Mouse (Mus musculus): Measurements from ENCODE around the gene C2cd2l. TPM values are rescaled to one million over a fixed set of nuclear protein-coding genes. Genes with fewer than 3 reads are reported as not detected.
A peak's percentile ranks its signal among the peaks of the same experiment; 100 is the strongest.

C2cd2l gene
- polyA plus RNA-seq, 1 experiment: 77.9 TPM

DNA sequence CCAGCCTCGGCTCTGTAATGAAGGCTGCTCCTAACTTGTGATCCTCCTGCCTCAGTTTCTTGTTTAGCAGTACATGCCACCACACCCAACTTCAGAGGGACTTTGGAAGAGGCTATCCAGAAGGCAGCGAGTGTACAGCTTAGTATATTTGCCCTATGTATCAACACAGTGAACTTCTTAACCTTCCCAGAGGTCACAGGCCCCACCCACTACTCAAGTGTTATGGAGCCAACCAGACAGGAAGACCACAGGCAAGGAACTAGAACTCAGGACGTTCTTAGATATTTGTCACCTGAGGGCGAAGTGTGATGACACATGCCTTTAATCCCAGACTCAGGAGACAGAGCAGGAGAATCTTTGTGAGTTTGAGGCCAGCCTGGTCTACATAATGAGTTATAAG lies 27.5 kb upstream of the C2cd2l start:
- DNase-seq: no peak
- H3K4me3 ChIP-seq (replicated peaks; ENCODE audit: extremely low read depth, low read depth, low read length): no peak overlapping the region
- WGBS: 75% methylated on average over 4 of the region's 4 CpGs
- H3K4me1 ChIP-seq (ENCODE audit: control insufficient read depth, insufficient read depth, low read length): peaks cover 5% of the 10 kb centered on the region
- TF ChIP-seq POLR2A (IDR thresholded peaks at IDR 0.05; ENCODE audit: borderline replicate concordance, extremely low read depth, low read depth, low read length) (no peak), CTCF (IDR thresholded peaks at IDR 0.05; ENCODE audit: insufficient read depth, low read length) (no peak)

DNA sequence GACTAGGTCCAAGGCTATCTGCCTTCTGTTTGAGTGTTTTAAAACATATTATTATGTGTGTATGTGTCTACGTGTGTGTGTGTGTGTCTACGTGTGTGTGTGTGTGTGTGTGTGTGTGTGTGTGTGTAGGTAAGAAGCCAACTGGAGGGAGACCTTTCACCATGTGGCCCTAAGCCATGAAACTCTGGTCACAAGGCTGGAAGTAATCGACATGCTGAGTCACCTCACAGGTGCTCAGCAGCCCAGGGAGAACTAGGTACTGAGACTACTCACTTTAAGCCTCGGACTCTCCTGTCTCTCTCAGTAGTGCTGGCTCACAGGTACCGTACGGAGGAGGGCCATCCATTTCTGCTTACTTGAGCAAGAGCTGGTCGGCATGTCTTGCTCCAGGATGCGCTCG lies 27.1 kb upstream of the C2cd2l start:
- TF ChIP-seq CTCF (IDR thresholded peaks at IDR 0.05; ENCODE audit: insufficient read depth, low read length): no peak
- DNase-seq: no peak
- 91% methylated on average over 9 of the region's 9 CpGs for WGBS
- H3K4me1 ChIP-seq (ENCODE audit: control insufficient read depth, insufficient read depth, low read length): peaks cover 5% of the 10 kb centered on the region
- no peak overlapping the region for H3K4me3 ChIP-seq (replicated peaks; ENCODE audit: extremely low read depth, low read depth, low read length)

DNA sequence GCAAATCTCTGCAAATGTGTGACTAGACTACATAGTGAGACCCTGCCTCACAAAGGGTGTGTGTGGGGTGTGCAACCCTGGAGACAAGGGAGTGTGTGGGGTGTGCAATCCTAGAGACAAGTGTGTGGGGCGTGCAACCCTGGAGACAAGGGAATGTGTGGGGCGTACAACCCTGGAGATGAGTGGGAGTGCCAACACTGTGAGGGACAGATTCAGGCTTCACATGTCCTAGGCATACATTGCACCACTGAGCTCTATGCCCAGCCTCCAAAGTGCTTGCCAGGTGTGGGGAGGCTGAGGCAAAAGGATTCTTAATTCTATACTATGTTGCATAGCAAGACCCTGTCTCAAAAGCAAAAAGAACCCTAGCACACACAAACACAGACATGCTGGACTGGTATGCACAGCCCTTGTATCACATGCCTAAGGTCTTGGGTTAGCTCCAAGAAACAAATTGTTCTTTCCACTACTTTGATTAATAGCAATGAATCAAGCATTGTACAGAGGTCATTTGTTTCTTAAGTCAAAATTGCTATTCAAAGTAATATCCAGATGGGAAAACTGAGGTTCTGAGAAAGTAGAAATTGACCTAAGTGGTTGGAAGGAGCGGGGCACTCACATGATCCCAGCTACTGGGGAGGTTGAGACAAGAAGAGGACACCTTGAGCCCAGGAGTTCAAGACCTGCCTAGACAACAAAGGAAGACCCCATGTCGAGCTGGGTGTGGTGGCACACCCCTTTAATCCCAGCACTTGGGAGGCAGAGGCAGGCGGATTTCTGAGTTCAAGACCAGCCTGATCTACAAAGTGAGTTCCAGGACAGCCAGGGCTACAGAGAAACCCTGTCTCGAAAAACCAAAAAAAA lies 25.7 kb upstream of the C2cd2l start:
- peaks cover 5% of the 10 kb centered on the region for H3K4me1 ChIP-seq (ENCODE audit: control insufficient read depth, insufficient read depth, low read length)
- TF ChIP-seq CTCF (IDR thresholded peaks at IDR 0.05; ENCODE audit: insufficient read depth, low read length) (no peak), POLR2A (IDR thresholded peaks at IDR 0.05; ENCODE audit: borderline replicate concordance, extremely low read depth, low read depth, low read length) (no peak)
- DNase-seq: no peak
- H3K4me3 ChIP-seq (replicated peaks; ENCODE audit: extremely low read depth, low read depth, low read length): no peak overlapping the region
- 76% methylated on average over 6 of the region's 6 CpGs for WGBS

DNA sequence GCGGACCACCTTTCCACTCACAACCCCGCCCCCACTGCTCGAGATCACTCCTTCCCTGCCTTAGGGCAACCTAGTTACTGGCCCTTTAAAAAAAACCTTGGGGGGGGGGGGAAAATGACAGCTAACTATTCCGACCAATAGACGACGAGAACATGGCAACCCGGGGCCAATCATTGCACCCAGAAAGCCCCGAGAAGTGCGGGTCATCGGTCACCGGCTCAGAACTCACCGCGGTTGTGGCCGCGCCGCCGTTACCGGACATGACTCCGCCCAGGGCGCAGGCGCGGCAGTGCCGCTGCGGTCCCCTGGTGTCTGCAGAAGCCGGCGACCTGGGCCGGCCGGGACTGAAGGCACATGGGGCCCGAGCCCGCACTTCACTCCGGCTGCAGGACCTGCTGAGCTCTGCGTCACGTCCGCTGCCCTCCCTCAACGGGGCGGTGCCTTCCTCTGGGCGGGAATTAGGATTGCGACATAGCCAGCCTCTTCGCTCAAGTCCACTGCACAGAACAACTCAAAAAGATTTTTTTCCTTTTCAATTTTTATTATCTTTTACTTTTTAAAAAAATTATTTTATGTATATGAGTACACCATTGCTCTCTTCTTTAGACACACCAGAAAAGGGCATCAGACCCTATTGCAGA lies 23.8 kb upstream of the C2cd2l start, which contains the start of gene Hmbs:
TSS of gene Hmbs (minus strand) at position 448 of the 641 bp plus-strand sequence.
- peak; percentile 97 for DNase-seq
- Histone ChIP-seq H3K4me1 (ENCODE audit: control insufficient read depth, insufficient read depth, low read length) (peaks cover 5% of the 10 kb centered on the region), H3K4me3 (replicated peaks; ENCODE audit: extremely low read depth, low read depth, low read length) (peak within 1 kb of the TSS; percentile 89)
- TF ChIP-seq CTCF (IDR thresholded peaks at IDR 0.05; ENCODE audit: insufficient read depth, low read length) (no peak), POLR2A (IDR thresholded peaks at IDR 0.05; ENCODE audit: borderline replicate concordance, extremely low read depth, low read depth, low read length) (peak; percentile 29; the same call in 1 of the 2 replicates)
- under 1% methylated on average over 39 of the region's 39 CpGs for WGBS

DNA sequence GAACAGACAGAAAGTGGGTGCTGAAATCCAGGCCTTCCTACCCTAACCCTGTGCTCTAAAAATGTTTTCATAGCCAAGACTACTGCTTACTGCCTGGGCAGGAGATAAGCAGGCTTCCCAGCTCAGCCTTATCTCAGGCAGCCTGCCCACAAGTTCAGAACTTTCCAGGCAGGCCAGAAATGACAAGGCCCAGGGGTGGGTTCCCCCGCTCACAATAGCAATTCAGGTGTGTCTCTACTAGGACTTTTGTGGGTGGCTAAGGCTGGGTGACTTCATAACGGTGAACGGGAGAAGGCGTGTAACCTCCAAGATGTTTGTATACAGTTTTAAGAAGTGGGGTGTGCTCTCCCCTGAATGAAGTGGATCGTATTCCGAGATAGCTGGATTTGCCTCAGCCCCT lies 23.2 kb upstream of the C2cd2l start:
- 7% methylated on average over 6 of the region's 6 CpGs for WGBS
- Histone ChIP-seq H3K4me1 (ENCODE audit: control insufficient read depth, insufficient read depth, low read length) (peaks cover 5% of the 10 kb centered on the region), H3K4me3 (replicated peaks; ENCODE audit: extremely low read depth, low read depth, low read length) (peak overlapping the region; percentile 69)
- DNase-seq: no peak
- TF ChIP-seq CTCF (IDR thresholded peaks at IDR 0.05; ENCODE audit: insufficient read depth, low read length) (no peak), POLR2A (IDR thresholded peaks at IDR 0.05; ENCODE audit: borderline replicate concordance, extremely low read depth, low read depth, low read length) (no peak)

DNA sequence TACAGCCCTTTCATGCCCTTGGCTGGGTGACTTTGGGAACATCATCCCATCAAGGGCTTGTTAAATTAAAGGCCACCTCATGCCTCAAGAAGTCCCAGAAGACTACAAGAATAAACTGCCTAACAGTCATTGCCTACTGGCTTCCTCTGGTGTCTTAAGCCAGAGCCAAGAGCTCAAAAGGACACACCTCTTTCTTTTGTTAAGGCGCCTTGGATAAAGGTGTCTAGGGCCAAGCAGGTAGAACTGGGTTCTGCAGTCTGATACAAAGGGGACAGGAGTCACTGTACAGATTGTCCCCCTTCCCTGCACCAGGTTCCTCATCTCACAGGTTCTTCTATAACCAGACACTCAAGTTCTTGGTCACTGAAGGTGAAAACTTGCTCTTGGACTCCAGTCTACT lies 22.5 kb upstream of the C2cd2l start:
- TF ChIP-seq POLR2A (IDR thresholded peaks at IDR 0.05; ENCODE audit: borderline replicate concordance, extremely low read depth, low read depth, low read length) (no peak), CTCF (IDR thresholded peaks at IDR 0.05; ENCODE audit: insufficient read depth, low read length) (no peak)
- DNase-seq: no peak
- Histone ChIP-seq H3K4me1 (ENCODE audit: control insufficient read depth, insufficient read depth, low read length) (peaks cover 5% of the 10 kb centered on the region), H3K4me3 (replicated peaks; ENCODE audit: extremely low read depth, low read depth, low read length) (no peak overlapping the region)
- WGBS: 83% methylated on average over 1 of the region's 1 CpGs

DNA sequence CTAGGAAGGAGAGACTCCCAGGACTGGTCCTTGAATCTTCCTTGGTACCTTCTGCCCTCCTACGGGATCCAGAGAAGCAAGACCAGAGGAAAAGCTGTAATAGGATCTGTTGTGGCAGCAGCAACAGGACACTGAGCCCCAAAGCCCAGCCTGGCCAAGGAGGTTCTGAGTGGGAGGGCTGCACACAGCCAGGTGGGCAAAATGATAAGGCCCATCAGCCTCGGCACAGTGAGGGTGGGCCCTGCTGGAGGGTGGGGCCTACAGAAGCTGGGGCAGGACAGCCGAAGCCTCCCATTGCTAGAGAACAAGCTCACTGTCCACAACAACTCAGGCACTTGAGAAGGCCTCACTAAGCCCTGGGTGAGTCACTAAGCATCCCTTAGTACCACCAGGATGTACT lies 22.1 kb upstream of the C2cd2l start:
- DNase-seq: no peak
- 68% methylated on average over 3 of the region's 3 CpGs for WGBS
- H3K4me1 ChIP-seq (ENCODE audit: control insufficient read depth, insufficient read depth, low read length): peaks cover 5% of the 10 kb centered on the region
- no peak for TF ChIP-seq CTCF (IDR thresholded peaks at IDR 0.05; ENCODE audit: insufficient read depth, low read length)
- no peak for TF ChIP-seq POLR2A (IDR thresholded peaks at IDR 0.05; ENCODE audit: borderline replicate concordance, extremely low read depth, low read depth, low read length)
- no peak overlapping the region for H3K4me3 ChIP-seq (replicated peaks; ENCODE audit: extremely low read depth, low read depth, low read length)

DNA sequence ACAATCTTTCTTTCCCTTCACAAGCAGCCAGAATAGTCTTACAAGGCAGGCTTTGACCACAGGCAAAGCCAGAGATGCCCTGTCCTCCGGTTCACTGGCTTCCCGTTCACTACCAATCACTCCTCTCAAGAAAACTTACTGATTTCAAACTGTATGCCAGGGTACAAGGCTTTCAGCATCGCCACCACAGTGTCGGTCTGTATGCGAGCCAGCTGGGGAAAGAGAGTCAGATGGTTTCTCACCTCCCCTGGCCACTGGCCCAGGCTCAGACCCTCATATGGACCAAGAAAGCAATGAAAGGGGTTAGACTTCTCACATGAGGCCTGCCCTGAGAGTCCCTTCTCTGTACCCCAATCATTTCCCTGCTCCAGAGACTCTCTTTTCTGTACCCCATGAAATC lies 21.4 kb upstream of the C2cd2l start:
- 86% methylated on average over 5 of the region's 5 CpGs for WGBS
- no peak overlapping the region for H3K4me3 ChIP-seq (replicated peaks; ENCODE audit: extremely low read depth, low read depth, low read length)
- TF ChIP-seq POLR2A (IDR thresholded peaks at IDR 0.05; ENCODE audit: borderline replicate concordance, extremely low read depth, low read depth, low read length): no peak
- no peak for TF ChIP-seq CTCF (IDR thresholded peaks at IDR 0.05; ENCODE audit: insufficient read depth, low read length)
- DNase-seq: no peak
- H3K4me1 ChIP-seq (ENCODE audit: control insufficient read depth, insufficient read depth, low read length): peaks cover 5% of the 10 kb centered on the region

DNA sequence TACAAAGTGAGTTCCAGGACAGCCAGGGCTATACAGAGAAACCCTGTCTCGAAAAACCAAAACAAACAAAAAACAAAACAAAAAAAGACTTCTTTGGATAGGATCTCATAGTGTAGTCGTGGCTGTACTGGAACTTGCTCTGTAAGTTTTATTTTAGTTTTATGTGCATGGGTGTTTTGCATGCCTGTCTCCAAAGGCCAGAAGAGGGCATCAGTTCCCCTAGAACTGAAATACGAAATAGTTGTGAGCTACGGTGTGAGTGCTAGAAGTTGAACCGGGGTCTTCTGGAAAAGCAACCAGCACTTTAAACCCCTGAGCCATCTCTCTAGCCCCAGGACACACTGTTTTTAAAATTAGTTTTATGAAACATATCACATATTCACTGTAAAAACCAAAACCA lies 18.5 kb upstream of the C2cd2l start:
- peaks cover 5% of the 10 kb centered on the region for H3K4me1 ChIP-seq (ENCODE audit: control insufficient read depth, insufficient read depth, low read length)
- TF ChIP-seq CTCF (IDR thresholded peaks at IDR 0.05; ENCODE audit: insufficient read depth, low read length) (no peak), POLR2A (IDR thresholded peaks at IDR 0.05; ENCODE audit: borderline replicate concordance, extremely low read depth, low read depth, low read length) (no peak)
- WGBS: 72% methylated on average over 5 of the region's 5 CpGs
- no peak for DNase-seq
- H3K4me3 ChIP-seq (replicated peaks; ENCODE audit: extremely low read depth, low read depth, low read length): no peak overlapping the region

All from lung, adult 2 months (tissue).